Mouse (Mus musculus): ENCODE results near the gene Gopc.
A peak's percentile ranks its signal among the peaks of the same experiment; 100 is the strongest.

The Gopc gene

DNA sequence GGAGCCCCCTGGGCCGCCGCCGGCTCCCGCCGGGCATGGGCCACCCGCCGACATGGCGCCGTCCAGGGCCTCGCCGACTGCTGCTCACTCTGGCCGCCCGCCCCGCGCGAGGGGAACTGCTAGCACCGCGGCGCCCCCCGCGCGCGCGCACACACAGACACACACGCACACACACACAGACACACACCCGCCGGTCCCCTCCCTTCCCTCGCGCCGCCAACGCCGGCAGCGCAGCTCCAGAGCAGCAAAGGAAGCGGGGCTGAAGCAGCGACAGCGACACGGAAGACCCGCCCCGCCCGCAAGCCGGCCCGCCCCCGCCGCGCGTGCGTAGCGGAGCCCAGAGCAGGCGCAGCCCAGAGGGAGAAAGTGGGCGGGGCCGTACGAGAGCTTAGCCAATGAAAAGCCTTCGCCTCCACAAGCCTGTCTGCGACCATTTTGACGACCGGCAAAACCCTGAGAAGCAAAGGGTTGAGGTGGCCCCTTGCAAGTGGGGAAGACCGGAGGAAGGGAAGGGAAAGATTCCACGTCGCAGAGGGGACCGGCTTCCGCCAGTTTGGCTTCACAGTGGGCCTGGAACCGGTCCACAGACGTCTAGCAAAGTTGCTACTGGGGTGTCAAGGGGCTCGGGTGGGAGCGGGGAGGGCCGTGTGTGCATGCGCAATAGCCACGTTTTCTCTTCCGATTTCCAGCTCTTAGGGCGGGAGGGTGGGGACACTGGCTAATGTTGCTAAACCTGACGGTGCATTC, at the start of gene Gopc:
Gene Gopc, minus strand, starts transcription at position 280 of the 747 bp plus-strand sequence.
- DNase-seq (ENCODE audit: low spot score in 2 of 2) = peak; percentile 94 to 96

DNA sequence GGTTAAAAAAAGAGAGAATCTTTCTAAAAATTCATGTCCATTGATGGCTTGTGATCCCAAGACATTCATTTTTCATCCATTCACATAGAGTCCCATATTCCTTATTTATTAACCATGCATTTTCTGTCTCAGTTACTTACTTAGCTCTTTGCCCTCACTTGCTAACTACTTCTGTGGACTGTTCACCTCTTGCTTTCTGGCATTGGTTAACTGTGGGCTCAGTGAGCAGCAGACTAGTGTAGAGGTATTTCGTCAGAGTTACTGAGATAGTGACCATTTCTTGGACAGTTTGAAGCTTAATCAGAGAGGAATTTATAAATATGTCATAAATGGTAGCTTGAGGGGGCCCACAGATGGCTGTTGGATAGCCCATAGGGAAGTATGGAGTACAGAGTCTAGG, 49.0 kb upstream of the Gopc start:
- DNase-seq (ENCODE audit: low spot score in 2 of 2) = no peak

DNA sequence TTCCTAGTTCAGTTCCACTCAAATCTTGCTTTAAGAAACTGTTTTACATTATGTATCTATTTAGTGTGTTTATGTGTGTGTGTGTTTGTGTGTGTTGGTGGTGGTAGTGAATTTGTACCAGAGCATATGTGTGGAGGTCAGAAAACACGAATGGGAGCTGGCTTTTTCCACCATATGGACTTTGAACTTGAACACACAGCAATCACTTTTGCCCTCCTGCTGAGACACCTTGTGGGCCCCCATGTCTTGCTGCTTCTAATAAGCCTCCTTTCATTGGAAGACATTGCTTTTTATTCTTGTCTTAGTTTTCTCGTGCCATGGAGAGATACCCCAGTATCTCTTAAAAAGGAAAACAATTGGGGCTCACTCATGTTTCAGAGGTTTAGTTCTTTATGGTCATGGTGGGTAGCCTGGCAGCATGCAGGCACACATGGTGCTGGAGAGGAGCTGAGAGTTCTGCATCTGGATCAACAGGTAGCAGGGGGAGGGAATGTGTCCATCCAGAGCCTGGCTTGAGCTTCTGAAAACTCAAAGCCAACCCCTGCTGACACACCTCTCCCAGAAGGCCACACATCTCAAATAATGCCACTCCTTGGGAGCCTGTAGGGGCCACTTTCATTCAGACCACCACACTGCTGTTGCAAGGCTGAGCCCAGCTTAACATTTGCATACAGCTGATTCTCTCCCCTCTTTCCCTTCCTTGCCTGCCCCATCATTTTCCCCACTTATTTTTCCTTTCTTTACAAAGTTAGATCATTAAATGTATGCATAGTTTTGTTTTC, 45.9 kb upstream of the Gopc start:
- no peak for DNase-seq (ENCODE audit: low spot score in 2 of 2)

DNA sequence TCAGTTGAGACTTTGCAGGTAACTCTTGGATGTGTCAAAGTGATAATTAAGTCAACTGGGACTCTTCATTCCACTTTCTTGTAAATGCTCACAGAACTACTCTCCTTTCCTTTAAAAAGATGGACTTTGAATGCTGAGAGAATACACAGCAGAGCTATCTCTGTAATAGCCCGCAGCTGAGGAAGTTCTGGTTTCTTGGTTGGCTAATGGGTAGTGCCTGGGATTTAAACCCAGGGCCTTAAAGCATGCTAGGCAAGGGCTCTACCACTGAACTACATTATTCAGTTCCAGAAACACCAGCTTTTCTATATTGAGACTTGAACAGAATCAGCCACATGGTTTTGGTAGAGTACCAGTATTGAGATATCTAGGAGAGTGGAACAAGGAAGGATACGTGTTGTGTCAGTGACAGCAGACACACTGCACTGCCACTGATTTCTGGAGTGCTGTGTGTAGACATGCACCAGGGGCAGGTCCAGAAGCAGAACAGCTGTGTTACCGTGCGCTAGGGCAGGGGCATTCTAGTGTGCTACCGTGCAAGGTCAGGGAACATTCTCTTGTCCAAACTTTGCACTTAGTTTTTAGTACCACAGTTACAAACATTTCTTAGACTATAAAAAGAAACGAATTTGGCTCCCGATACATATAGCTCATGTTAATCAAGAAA, 44.5 kb upstream of the Gopc start:
- DNase-seq (ENCODE audit: low spot score in 2 of 2) = no peak

DNA sequence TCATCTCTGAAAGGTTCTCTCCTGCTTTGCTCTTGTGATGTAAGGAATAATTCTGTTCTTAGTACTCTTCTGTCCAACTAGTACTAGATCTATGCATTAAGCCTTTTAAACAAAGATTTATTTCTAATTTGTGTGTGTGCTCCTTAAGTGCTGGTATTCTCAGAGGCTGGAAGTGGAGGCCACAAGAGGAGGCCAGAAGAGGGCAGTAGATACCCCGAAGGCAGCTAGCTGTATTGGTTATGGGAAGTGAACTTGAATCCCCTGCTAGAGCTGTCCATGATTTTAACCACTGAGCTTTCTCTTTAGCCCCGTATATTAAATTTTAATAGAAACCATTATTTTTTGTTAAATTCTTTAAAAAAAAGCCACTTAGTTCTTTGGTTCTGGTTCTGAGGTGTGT, 41.2 kb upstream of the Gopc start:
- no peak for DNase-seq (ENCODE audit: low spot score in 2 of 2)

DNA sequence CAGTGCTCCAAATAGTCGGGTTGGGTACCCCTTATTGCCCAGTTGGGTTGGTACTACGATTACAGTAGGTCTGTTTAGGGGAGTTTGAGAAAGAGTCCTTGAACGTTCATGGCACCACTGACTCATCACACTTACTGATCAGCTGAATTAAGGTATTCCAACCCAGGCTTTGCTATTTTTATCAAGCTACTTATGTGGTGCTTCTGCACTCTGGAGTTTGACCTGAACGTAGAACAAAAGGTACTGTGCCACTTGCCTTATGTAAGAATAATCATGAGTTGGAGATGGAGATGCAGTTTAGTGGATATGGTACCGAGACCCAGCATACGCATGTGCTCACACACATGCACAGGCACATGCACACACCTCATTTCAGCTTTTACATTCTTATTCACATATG, 39.8 kb upstream of the Gopc start:
- DNase-seq (ENCODE audit: low spot score in 2 of 2) = no peak

DNA sequence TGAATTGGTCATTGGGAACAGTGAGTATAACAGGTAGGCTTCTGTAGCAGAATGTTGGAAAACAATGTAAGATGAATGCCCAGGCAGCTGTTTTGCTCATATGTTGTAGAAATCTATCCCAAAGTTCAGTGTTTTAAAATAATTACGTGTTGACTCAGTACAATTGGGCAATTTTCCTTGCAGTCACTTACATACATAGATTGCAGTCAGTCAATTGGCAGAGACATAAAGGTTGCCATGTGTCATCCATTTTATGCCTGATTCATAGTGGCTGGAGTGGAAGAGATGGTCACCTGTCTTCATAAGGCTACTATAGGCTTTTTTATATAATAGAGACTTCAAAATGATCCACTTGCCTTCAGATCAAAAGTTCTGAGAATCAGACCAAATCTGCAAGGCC, 38.6 kb upstream of the Gopc start:
- no peak for DNase-seq (ENCODE audit: low spot score in 2 of 2)

DNA sequence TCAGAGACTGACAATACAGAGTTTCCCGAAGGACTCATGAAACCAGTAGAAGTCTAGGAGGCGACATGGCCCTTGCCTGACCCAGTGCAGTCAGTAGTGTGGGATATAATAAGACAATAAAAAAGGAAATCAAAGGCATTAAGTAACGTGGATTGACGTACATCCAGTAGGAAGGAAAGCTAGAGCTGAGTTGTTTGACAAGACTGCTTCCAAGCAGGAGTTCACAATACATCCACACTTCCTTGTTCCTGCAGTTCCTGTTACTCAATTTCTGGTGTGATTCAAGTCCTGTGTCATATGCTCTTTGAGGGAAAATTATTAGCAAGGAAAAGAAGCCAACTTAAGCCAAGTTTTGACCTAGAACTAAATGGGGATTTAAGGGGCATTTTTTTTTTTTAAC, 37.5 kb upstream of the Gopc start:
- DNase-seq (ENCODE audit: low spot score in 2 of 2) = no peak

DNA sequence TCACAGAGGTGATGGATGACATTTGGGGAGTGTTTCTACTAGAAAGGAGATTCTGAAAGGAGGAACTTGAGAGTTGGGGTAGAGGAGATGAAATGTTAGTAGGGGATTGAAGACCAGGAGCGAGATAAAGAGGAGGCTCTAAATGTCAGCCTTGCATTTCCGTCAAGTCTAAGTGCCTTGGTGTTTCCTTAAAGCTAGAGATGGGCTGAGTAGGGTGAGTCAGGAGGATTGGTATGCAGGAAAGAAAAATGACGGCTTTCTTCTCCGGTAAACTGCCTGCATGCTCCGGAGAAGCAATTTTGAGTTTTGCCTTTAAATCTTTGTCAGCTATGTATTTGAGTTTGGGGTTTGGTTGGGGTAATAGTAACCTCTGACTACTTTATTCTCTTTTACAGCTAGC, 37.0 kb upstream of the Gopc start:
- no peak for DNase-seq (ENCODE audit: low spot score in 2 of 2)

DNA sequence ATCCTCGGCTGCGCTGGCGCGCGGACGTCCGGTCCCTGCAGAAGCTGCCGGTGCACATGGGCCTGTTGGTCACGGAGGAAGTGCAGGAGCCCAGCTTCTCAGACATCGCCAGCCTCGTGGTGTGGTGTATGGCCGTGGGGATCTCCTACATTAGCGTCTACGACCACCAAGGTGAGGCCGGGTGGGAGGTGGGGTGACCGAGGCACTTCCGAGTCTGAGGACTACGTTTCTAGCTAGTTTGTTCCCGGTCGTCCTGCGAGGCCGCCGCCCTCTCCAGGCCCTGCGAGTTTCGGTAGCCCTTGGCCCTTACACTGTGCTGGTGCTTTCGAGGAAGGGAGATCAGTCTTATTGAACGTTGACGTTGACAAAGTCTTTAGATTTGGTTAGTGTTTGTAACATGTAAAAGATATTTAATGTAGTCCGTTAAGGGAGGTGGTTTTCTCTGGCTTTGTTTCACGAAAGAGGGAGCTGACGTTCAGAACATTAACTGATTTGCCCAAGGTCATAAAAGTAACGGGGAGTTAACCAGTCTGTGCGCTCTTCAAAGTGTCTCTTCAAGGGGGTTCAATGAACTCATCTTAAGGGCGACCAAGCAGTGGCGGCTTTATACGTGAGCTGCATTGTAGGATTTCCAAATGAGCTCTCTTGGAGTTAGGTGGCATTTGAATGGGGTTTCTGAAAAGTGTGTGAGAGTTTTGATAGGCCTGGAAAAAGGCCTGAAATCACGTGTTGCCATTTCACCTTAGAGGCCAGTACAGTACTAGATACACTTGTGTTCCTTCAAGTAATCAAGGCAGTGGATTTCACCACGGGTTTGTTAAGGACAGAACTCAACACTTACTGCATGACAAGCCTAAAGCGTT, 36.3 kb upstream of the Gopc start:
- peak in 1 of 2 experiments; percentile 30 for DNase-seq (ENCODE audit: low spot score in 2 of 2)

DNA sequence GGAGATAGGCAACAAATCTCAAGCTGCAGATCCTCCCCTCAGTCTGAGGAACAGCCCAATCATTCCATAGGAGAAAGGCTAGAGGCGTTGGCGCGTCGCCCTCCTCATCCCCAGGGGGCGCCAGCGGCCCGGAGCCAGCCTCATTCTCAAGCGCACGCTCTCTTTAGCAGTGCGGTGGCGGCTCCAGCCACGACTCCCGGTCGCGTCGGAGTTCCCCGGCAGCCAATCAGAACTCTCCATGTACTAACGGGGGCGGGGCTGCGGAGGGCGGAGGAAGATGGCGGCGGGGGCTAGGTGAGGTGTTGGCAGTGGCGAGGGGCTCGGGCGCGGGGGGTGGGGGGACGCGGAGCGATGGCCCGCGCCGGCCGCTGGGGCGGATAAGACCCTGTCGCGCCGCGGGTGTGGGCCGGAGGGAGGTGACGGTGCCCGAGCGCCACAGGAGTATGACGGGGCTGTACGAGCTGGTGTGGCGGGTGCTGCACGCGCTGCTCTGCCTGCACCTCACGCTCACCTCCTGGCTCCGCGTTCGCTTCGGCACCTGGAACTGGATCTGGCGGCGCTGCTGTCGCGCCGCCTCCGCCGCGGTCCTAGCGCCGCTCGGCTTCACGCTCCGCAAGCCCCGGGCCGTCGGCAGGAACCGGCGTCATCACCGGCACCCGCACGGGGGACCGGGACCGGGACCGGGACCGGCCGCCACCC, 35.5 kb upstream of the Gopc start, which contains the start of gene Nus1:
Gene Nus1, plus strand, starts transcription at position 249 of the 699 bp plus-strand sequence.
- DNase-seq (ENCODE audit: low spot score in 2 of 2) = peak; percentile 93 to 97

DNA sequence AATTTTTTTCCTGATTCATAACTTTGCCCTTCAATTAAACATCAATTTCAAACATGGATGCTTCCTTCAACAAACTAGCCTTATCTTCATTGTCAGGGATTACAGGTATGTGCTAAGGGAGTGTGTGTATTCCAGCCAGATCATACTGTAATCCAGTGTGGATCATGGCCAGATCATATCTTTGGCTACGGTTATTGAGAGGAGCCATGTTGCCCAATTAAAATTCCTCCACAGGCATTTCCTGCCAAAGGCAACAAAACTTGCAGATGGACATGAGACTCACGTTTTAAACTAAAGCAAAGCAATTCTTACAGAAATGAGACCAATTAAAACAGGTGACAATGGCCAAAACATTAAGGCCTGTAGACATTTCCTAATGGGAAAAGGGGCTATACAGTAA, 34.5 kb upstream of the Gopc start:
- DNase-seq (ENCODE audit: low spot score in 2 of 2) = no peak

DNA sequence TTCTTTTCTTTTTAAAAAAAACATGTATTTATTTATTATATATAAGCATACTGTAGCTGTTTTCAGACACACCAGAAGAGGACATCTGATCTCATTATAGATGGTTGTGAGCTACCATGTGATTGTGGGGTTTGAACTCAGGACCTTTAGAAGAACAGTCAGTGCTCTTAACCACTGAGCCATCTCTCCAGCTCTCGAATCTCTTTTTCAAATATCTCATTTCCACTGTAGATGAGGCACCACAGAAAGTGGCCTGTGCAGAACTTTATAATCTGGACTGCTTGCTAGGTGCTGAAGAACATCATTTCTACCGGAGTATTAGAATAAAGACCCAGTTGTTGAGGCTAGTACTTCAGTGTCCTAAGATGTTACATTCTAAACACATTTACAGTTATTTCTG, 33.1 kb upstream of the Gopc start:
- DNase-seq (ENCODE audit: low spot score in 2 of 2) = no peak

DNA sequence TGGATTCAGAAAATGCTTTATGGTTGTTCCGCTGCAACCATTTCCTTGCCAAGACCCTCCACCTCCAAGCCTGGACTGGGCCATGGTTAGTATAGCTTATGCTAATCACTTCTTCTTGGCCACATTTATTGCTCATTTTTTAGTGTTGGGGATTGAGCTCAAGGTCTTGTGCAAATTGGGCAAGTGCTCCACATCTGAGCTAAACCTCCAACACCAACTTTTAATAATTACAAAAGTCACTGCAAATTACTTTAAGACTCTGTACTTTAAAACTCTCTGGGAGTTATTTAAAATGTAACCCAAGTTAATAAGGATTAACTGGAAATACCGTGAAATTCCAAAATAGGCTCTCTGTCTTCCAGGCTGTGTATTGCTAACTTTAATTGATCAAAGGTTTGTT, 25.6 kb upstream of the Gopc start:
- no peak for DNase-seq (ENCODE audit: low spot score in 2 of 2)

DNA sequence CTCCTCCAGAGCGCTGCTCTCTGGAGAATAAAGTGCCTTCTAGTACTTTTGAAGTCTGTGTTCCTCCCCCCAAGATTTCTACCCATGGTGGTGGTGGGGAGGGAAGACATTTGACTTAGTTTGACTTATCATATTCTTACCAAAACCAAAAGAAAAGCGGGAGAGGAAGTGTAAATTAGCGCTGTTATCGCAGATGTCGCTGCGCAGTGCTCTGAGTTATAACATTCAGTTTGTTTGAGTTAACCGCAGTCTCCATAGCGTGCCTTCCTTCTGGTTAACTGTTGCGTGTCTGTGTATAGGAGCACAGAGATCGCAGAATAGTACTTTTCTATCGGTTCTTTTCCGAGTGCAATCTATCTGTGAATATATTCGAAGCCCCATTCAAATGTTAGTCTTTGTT, 23.2 kb upstream of the Gopc start:
- no peak for DNase-seq (ENCODE audit: low spot score in 2 of 2)

DNA sequence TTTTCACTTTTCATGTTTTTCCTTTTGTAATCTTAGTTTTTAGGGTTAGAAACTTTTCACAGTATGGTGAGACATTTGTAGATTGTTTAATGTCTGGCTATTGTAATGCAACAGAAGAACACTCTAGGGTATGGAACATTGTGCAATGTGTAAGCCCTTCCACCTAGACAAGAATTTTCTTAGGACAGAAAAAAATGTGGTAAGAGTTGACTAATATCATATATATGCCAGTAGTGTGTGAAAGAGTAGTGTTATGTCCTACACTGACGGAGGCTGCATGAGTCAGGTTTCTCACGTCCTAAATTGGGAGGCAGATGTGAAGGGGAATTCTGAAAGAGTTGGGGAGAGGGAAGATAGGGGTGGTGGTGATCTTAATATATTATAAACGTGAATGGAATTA, 17.8 kb upstream of the Gopc start:
- no peak for DNase-seq (ENCODE audit: low spot score in 2 of 2)

DNA sequence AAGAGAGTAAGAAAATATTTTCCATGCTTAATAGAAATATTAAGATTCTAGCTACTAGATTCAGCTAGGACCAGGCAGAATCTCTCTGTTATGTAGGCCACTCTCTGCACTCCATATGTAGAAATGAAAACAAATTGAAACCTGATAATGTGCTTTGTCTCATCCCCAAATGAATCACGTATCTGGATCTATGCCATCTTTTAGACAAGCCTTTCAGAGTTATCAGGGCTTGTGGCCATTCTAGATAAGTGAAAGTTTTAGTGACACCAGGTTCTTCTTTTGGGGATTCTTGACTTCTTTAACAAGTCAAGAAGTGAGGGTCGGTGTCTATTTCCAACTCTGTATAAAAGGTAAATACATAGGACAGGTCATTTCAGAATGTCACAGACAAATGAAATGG, 16.8 kb upstream of the Gopc start:
- no peak for DNase-seq (ENCODE audit: low spot score in 2 of 2)

DNA sequence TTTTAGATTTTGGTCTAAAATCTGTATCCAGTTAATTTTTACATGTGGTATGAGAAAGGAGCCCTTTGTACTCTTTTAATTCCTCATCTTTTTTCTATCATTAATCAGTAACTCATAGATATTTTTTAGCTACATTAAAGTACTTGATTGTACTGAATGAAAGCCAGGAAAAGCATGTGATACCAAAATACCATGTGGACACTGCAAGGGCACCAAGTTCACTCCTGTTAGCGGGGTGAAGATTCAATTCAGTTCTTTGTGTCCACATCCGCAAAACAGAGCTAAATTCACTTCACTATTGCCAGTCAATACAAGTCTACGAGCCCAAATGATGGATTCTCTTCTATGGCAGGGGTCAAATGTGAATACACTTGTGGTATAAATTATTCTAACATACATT, 14.7 kb upstream of the Gopc start:
- DNase-seq (ENCODE audit: low spot score in 2 of 2) = no peak

DNA sequence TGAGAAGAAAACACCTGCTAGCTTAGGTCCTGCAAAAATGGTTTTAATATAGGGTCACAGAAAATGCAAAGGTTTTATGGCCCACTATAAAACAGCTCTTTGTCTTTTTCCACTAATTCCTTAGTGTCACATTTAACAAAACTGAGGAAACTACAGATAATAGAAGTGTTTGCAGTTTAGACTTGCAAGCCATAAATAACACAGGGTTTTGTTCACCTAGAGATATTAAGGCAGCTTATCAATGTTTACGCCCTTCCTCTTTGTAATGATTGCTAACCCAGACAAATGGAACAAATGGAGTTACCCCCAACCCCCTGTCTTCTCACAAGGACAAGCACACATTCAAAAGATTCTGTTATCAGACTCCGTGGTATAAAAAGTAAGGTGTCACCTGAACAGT, 9.3 kb upstream of the Gopc start:
- no peak for DNase-seq (ENCODE audit: low spot score in 2 of 2)

DNA sequence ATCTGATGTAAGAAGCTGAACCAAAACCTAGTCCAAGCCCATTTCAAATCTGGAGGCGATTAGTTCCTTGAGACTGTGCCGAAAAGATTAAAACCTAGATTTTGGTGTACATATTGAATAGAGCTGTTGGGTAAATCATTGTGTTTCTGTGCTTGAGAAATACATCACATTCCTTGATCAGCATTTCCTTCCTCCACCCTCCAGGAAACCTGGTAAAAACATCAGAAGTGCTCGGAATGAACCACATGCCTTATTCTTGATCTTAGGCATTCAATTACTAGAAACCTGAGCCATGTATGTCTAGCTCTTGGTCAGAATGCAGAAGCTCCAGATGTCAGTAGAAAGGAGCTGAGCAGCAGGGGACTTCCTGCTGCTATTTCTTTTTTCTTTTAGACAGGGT, 7.5 kb upstream of the Gopc start:
- DNase-seq (ENCODE audit: low spot score in 2 of 2) = no peak

DNA sequence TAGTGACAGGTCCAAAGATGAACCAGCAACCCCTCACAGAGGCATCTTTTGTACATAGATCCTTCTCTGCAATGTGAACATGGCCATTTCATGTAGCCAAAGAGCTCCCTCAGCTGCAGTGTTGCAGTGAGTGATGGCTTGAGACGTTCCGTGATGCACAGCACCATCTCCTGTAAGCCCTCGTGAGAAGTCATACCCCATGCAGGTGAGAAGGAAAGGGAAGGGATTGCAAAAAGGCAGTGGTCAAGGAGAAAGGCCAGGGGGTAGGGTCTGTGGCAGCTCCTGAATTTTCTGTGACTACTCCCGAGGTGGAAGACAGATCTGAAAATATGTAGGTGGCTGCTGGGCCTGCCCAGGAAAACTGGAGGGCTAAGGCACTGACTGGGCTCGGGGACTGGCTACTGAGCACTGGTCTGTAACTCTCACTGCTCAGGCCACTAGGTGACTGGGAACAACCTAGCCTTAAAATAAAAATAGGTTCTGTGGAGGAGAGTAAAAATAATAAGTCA, 7.1 kb upstream of the Gopc start, which contains the start of gene Nepn:
Gene Nepn, plus strand, starts transcription at position 51 of the 509 bp plus-strand sequence.
- DNase-seq (ENCODE audit: low spot score in 2 of 2) = no peak
